Mouse (Mus musculus): Measurements from ENCODE around the gene Trim14.

Gene Trim14

DNA sequence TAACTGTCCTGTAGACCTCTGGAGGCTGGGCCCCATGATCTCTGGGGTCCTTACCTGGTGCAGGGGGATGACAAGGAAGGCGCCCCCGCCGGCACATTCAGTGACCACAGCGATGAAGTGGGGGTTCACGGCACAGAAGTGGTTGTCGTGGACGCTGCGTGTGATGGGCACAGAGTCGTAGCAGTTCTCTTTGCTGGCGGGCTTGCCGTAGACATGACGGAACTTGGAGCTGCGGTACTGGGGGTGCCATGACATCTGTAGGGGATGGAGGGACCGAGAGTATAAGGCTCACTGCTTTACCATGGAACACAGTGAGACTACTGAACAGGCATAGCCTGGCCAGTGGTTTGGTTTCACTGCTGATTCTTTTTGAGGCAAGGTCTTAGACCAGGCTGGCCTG lies 26.9 kb upstream of the Trim14 start:
- in situ Hi-C loops (cut with MboI, MseI) = no loop called here

DNA sequence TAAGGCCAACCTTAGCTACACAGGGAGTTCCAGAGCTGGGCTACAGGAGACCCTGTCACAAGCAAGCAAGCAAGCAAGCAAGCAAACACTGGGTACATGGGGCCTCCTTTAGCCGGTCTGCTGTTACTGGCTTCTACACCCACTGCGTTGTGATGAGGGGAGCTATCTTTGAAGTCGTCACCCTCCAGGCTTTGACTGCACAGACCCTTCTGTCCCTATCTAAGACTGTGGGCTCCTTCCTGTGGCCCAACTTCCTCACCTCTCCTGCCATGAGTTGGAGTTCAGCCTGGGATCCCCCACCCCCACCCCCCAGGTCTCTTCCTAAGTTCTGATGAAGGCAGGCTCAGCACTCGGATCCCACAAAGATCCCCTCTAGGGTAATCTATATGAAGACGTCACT lies 26.1 kb upstream of the Trim14 start:
- in situ Hi-C loops (cut with MboI, MseI) = no loop called here

DNA sequence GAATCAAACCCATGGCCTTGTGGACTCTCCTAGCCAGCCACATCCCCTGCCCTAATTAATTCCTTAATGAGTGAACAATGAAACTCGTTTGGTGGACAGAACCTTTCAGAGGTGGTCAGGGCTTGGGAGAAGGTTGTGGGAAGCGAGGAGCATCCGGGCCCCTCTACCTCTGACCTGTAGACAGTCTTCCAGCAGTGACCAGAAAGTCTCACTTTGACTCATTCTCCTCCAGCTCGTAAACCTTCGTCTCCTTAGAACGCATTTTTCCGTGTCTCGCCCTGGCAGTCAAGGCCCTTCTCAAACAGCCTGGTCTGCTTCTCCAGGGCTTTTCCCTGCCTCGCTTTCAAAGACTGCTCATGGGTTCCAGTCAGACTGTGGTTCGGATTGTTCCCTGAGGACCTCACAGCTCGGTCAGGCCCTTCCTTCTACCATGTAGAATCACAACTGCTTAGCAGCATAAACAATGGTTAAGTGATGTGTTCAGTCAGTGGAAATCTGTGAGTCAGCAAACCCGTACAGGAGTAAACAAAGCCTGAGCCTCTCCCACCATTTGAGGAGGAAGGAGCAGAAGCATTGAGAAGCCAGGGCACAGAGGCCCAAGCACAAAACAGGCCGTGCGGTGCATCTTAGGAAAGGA lies 24.2 kb upstream of the Trim14 start:
- in situ Hi-C loops (cut with MboI, MseI) = no loop called here

DNA sequence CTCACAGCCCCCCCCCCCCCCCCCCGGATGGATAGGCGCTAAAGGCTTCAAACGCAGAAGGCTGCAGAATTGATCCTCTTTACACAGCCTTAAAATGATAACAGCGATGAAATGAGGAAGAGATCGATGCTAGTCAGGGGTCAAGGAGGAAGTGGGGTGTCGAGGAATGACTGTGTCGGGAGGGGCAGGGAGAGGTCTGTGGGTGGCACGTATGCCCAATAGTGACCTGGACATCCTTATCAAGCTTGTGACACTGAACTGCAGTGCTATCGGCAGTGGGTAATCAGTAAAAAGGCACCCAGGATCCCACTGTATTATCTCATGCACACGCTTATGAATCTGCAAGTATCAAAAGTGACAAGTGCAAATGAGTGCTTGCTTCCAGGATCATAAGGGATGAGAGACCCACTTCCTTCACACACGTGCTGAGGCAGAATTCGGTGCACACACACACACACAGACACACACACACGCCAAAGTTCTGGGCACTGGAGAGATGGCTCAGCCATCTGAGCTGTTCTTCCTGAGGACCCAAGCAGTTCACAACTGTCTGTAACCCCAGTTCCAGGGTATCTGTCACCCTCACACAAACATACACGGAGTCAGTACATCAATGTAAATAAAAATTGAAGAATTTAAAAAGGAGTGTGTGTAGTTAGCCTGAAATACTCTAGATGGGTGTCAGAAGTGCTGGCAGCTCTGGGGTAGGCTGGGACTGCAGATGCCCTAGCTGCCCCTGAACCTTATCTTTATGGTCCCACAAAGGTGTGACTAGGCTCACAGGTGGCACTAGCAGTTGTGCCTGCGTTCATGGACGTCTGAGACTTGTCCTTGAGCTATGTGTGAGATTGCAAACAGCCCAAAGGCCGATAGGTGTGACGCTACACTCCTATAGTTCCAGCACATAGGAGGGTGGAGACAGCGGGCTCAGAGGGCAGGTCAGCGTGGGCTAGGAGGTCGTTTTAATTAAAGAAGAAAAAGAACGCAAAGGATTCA lies 23.0 kb upstream of the Trim14 start:
- in situ Hi-C loops (cut with MboI, MseI) = no loop called here

DNA sequence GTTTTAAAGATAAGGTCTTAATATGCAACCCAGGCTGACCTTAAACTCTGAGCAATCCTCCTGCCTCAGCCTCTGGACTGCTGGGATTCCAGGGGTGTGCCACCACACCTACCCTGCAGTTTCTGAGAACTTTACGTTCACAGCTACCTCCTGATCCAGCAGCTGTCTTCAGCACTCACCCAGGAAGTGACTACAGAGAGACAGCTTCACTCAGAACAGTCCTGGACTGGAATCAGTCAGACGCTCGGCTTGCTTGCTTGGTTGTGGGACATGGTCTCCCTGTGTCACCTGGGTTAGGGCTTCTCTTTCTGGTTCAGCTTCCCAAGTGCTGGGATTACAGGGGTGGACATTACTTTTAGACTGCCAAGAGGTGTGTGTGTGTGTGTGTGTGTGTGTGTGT lies 21.0 kb upstream of the Trim14 start:
- in situ Hi-C loops (cut with MboI, MseI) = no loop called here

DNA sequence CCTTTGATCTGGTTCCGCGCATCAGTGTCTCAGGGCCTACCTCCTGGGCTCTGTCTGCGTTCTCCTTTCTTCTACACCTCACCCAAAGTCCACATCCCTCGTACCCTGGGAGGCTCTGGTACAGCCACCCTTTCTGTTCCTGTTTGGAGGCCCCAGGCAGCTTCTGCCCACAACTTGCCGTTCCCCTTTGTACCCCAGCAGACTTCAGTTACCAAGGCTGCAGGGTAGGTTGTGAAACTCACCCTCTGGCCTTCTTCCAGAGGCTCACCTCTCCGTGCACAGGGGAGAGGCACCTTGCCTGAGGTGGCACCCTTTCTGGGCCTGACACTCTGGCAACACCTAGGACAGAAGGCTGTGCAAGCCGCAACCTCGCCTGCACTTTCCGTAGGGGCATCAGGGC lies 19.8 kb upstream of the Trim14 start:
- in situ Hi-C loops (cut with MboI, MseI) = no loop called here

DNA sequence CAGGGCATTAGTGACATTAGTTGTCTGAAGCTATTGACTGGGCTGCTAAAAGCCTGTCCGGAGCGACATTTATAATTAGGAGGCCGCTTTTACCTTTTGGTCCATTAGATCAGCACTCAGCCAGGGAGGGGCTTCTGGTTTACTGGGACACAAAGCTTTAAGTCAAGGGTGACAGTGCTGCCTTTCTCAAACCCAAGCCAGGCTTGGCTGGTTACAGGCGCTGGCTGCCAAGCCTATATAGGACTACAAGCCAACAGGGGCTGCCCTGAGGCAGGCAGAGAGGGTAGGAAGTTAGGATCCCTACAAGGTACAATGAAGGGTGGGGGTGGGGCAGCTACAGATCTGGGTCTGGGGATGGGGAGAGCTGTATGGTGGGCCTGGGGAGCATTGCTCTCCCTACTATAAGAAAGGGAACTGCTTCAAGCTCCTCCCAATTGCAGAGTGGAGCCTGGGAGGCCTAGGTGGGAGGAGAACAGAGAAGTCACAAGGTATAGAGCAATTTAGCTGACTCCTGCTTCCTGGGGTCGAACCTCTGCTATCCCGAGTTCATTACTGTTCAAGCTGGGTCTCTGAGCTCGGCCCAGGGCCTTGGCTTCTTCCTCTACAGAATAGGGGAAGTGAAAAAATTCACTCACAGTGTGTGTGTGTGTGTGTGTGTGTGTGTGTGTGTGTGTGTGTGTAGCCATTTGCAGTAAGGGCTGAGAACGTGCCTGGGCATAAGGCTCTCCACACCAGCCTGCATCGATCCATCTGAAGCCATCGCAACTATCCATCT lies 18.5 kb upstream of the Trim14 start:
- in situ Hi-C loops (cut with MboI, MseI) = no loop called here

DNA sequence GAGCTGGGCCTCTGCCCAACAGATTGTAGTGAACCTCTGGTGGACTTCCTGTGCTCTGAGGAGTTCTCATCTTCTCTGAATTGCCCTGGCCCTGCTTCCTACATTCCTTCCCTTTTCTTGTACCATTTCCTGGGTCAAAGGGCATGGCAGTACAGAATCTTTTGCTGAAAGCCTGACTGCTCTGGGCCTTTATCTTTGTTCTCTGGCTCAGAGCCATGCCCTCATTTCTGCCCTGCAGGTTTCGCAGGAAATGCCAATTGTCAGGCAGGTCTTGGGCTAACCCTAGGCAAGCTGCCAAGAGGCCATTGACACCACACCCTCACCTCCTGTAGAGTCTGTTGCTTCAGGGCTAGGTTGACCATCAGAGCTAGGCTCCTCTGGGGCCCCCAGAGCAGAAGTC lies 17.9 kb upstream of the Trim14 start:
- in situ Hi-C loops (cut with MboI, MseI) = no loop called here

DNA sequence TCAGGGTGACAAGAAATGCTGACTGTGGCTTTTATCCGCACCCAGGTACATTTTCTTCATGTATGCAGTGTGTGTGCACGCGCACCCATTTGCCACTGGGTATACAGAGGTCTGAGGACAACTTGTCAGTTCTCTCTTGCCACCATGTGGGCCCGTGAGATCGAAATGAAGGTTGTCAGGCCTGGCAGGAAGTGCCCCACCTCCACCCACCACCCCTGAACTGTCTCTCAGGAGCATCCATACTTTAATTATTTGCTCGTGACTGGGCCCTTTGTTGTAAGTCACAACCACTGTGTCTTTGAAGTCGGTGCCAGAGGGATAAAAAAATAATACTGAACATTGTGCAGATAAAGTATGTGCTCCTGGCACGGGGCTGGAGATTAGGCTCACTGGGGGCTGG lies 14.5 kb upstream of the Trim14 start:
- in situ Hi-C loops (cut with MboI, MseI) = no loop called here

DNA sequence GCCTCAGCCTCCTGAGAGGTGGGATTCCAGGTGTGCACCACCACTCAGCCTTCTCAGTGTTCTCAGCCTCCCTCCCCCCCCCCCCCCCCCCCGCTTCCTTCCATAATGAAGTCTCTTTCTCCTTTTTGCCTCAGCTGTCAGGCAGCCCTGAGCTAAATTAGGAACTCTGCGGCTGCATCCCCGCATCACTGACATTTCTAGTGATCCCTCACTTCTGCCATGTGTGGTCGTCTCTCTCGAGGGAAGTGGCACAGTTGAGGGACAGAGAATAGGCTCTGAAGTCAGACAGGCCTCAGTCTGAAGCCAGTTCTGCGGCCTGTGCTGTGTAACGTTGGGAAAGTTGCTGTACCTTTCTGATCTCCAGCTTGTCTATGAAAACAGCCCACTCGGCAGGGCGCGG lies 14.0 kb upstream of the Trim14 start:
- in situ Hi-C loops (cut with MboI, MseI) = loop anchor here (10.0 kb wide), 2 partner anchors 45 to 105 kb away; partner anchors contain the start of gene Tbc1d2 (in 1 of the 2)

DNA sequence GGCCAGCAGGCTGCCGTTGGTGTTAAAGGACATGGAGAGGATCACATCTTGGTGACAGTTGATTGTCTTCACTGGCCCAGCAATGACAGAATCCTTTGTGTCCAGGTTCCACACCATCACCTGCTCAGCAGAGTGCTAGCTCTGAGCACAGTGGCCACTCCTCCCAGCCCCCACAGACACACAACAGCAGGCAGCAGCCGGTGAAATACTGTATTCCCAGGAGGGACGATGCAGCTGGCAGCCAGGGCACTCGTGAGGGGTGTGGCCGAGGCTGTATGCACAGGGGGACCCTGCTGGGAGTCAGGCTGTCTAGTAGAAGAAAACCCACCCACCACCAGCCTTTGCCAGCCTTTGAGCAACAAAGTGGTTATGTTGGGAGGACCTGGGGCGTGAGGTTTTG lies 10.8 kb upstream of the Trim14 start:
- in situ Hi-C loops (cut with MboI, MseI) = loop anchor here (10.0 kb wide), 2 partner anchors 48 to 108 kb away; partner anchors contain the start of gene Tbc1d2 (in 1 of the 2)

DNA sequence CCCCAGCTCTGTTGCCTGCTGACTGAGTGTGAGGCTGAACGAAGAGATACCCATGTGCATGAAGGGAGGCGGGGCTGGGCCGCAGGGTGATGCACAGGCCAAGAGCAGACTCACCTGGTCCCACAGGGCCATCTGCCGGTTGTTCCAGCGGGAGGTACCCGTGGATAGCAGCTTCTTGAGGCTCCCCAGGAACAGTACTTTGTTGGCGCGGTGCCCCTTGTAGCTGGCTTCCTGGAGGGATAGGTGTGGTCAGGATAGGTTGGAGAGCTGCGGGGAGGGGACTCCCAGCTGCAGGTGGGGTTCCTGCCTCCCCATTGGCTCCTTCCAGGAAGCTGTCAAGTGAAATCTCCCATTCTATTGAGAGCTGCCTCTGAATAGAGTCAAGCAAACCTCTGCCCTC lies 9.6 kb upstream of the Trim14 start:
- in situ Hi-C loops (cut with MboI, MseI) = loop anchor here (10.0 kb wide), 2 partner anchors 49 to 109 kb away; partner anchors contain the start of gene Tbc1d2 (in 1 of the 2)

DNA sequence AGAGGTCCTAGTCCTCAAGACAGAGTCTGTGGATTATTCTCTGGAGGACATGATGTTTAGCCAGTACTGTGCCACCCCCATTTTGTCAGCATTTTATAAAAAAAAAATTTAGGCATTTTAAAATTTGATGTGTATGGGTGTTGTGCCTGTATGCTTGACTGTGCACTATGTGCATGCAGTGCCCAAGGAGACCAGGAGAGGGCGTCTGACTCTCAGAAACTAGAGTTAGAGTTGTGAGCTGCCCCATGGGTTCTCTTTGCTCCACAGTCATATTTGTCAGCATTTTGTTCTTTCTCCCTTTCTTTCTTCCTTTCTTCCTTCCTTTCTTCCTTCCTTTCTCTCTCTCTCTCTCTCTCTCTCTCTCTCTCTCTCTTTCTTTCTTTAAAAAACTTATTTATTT lies 8.4 kb upstream of the Trim14 start:
- in situ Hi-C loops (cut with MboI, MseI) = loop anchor here (10.0 kb wide), 2 partner anchors 50 to 110 kb away; partner anchors contain the start of gene Tbc1d2 (in 1 of the 2)

DNA sequence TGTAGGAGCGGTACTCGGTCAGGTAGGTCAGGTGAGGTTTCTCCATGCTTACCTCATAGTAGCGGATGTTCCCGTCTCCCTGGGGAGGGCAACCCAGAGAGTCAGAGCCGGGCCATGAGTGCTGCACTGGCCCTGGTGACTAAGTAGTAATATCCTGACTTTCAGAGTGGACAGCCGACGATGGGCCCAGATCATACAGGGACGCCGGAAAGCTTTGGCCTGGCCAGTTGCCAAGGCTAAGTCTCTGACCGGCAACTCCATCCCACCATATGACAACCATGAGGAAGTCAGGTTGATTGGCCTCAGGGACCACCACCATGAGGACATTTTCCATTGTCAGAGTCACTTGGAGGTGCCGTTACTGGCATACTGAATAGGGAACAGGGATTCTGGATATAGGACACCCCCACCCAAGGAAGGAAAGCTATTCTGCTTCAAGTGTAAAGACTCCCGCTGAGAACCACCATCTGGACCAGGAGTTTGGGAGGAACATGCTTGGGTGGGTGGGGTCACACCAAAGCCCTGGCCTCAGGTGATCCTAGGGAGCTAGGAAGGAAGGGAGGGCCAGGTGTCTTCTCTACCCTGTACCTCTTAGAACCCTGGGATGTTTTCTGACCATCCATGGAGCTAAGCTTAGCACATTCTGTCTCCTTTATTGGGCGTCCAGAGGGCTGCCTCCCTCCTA lies 7.6 kb upstream of the Trim14 start:
- in situ Hi-C loops (cut with MboI, MseI) = loop anchor here (10.0 kb wide), 2 partner anchors 51 to 111 kb away; partner anchors contain the start of gene Tbc1d2 (in 1 of the 2)

DNA sequence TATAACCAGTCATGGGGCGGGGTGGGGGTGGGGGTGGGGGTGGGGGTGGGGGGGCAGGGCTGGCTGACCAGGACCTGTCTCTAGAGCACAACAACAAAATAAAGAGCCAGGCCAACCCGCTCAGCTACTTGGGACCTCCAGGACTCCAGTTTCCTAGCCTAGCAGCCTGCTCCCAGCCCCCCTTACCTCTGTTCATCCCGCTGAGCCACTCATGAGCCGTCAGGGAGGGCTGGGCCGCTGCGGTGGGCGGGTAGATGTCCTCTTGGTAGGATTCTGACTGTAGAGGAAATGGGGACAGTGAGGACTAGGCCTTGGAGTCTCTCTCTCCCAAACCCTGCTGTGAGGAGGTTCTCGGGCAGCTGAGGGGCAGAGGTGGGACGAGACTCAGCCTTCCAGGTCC lies 5.8 kb upstream of the Trim14 start:
- in situ Hi-C loops (cut with MboI, MseI) = loop anchor here (10.0 kb wide), 2 partner anchors 53 to 113 kb away; partner anchors contain the start of gene Tbc1d2 (in 1 of the 2)

DNA sequence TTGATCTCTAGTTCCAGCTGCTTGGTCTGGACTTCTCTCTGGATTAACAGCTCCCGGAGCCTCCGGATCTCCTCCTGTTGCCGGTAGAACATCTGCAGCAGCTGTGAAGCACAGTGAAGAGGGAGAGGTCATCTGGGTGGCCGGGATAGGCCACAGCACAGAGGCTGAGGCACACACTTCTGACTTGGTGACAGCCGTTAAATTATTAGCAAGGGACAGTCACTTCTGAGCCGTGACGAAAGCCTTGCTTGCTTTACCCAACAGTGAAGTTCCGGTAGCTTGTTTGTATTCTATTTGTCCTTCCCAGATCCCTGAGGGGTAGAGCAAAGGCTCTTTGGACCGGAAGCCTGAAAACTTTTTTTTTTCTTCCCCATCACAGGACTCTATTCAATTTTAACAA lies 3.2 kb upstream of the Trim14 start:
- in situ Hi-C loops (cut with MboI, MseI) = loop anchor here in 1 of 2 experiments (10.0 kb wide), 1 partner anchor 56 kb away; no protein-coding TSS in a partner anchor

DNA sequence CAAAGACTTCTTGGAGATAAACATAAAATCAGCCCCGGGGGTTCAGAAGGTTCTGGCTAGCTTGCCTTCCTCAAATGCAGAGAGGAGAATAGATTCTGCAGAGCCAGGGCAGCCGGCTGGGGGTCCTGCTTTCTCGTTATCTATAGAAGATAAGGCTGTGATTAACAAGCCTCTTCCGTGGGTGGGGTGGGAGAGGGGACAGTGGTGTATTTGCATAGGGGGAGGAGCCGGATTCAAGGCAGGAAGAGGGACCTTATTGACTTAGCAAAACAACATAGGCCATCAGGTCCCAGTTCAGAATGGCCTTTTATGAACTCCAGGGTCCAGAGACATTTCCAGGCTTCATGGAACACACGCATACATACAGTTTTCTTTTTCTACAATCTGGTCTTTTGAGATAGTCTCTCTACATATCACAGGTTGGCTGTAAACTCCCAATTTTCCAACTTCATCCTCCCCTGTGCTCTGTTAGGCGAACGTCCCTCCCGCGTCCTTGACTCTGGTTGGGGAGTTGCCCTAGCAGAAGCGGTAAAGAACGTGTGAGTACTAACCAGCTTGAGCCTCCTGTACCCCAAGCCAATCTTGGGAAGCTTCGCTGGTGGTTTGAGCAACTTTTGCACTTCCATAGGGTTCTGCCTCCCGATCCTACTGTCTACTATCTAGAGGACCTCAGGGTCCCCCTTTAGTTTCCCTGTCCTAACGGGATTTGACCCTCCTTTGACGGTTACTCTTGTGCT lies 679 bp downstream of the Trim14 start:
- in situ Hi-C loops (cut with MboI, MseI) = loop anchor here in 1 of 2 experiments (10.0 kb wide), 1 partner anchor 60 kb away; no protein-coding TSS in a partner anchor

DNA sequence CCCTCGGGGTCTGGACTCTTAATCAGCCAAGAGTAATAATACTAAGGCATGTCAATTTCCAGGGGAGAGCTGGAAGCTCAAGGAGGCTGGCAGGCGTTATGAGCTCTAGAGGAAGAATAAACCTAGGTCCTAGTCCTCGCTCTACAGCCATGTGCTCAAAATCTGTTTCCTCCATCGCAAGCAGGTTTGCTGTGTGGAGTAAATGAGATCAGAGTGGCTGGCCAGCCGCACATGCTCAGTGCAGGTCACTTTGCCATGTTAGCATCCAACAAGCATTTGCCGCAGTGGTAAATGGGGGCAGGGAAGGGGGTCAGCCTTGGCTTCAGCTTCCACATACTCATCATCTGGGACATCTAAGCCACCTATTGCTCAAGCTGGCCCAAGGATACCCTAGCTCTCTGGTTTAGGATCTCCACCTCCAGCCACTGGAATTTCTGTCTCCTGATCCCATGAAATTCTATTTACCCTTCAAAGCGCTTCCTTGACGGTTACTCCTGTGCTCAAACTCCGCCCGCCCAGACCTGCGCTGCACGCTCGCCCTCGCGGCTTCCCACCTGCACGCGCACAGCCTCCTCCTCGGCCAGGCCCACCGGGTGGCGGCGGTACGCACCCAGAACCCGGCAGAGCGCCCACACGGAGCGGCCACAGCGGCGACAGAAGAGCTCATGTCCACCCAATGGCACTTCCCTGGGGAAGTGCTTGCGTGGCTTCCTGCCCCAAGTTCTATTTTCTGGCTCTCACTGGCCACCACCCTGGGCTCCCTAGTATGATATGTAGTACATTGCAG lies 1.8 kb downstream of the Trim14 start:
- in situ Hi-C loops (cut with MboI, MseI) = loop anchor here in 1 of 2 experiments (10.0 kb wide), 1 partner anchor 61 kb away; no protein-coding TSS in a partner anchor

DNA sequence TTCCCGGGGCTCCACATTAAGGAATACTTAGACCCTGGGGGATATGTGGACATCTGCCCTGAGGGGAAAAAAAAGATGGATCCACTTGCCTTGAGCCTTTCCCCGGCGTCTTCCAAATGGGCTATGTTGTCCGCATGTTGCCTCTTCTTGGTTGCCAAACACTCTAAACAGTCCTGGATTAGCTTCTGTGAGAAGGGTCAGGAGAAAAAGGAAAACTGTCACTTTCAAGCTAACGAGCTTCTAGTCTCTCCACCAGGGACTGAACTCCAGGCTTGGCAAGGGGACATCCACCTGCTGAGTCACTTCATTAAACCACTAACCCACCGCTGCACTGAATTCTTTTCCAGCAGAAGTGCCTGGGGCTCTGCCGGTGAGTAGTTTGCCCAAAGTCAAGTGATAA lies 3.0 kb downstream of the Trim14 start:
- in situ Hi-C loops (cut with MboI, MseI) = loop anchor here in 1 of 2 experiments (10.0 kb wide), 1 partner anchor 62 kb away; no protein-coding TSS in a partner anchor

Data from T-helper 17 cell (primary cell).